Mouse (Mus musculus) brown adipose tissue, adult 24 weeks (tissue): ENCODE measurements around the gene Rsrp1. TPM values are rescaled to one million over a fixed set of nuclear protein-coding genes. Genes with fewer than 3 reads are reported as not detected.

Source experiments
- H3K27ac ChIP-seq: fragments of 200-500 bp; replicated peaks from 2 replicates; pipeline ENCODE4 v1.5.1; 2012; ENCODE audit warnings: low read depth, mild to moderate bottlenecking, low read length
- H3K4me1 ChIP-seq: fragments of 200-500 bp; 2 replicates; pipeline ENCODE4 v1.6.1; 2012; ENCODE audit warnings: low read length, mixed read lengths; ENCODE audit not compliant: control insufficient read depth, insufficient read depth, insufficient read length
- H3K4me3 ChIP-seq: fragments of 200-500 bp; 2 replicates; pipeline ENCODE4 v1.5.1; 2012; ENCODE audit warnings: low read depth, mild to moderate bottlenecking, low read length, moderate library complexity; ENCODE audit not compliant: insufficient read depth
- polyA plus RNA-seq: library from polyadenylated mRNA; stranded (reverse); fragments of >200 nt; gene quantifications from 2 replicates; pipeline ENCODE4 v1.2.4, GENCODE M21; 2012; ENCODE audit not compliant: missing spikeins, insufficient read depth, insufficient read length

The Rsrp1 gene
- polyA plus RNA-seq, 1 experiment, result 185 TPM

DNA sequence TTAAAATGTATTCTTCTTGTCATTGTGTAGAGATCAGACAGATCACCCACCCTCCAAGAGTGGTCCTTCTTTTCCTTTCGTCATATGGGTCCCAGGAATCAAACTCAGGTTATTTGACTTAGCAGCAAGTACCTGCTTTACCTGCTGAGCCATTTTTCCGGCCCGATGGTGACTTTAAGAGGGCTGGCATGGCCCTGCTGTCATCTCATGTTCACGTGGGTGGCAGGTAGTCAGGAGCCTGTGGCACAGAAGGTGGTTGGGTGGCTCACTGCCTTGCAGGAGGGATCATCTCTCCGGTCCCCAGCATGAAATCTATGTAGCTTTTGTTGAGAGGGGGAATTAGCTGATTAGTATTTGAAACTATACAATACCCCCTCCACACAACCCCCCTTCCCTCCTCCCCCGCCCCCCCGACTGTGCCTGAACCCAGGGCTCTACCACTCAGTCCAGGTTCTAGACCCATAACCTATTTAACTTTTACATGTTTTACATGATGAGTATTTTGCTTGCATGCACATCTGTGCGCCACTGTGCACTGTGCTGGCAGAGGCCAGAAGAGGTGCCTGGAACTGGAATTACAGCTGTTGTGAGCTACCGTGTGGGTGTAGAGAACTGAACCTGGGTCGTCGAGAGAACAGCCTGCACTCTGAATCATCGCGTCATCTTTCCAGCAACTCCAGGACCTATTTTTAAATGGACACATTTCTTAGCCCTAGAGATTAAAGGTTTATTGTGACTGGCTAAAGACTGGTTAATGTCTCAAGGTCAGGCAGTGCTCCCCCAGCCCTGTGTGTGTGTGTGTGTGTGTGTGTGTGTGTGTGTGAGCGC is 8.0 kb upstream of the Rsrp1 start:
- H3K4me3 ChIP-seq, result peak overlapping the region; percentile 93
- peak overlapping the region; percentile 31 for H3K27ac ChIP-seq
- H3K4me1 ChIP-seq, result no peaks in the 10 kb centered on the region; the same call in none of the 2 replicates

DNA sequence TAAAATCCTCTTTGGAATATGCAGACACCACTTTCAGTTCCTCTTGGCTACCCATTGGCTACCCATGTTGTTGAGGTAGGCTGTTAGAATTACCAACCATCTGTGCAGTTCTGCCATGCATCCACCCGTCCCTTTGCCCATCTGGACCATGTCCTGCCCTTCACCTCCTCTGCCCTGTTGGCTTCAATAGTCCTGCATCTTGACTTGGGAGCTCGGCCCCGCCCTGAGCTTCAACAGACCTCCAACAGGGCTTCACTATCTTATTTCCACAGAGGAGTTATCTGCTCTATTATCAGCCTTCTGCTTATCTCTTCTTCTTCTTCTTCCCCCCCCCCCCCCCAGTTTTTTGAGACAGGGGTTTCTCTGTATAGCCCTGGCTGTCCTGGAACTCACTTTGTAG is 6.2 kb upstream of the Rsrp1 start:
- H3K4me3 ChIP-seq, result no peak overlapping the region
- no peaks in the 10 kb centered on the region; the same call in none of the 2 replicates for H3K4me1 ChIP-seq
- H3K27ac ChIP-seq, result no peak overlapping the region

DNA sequence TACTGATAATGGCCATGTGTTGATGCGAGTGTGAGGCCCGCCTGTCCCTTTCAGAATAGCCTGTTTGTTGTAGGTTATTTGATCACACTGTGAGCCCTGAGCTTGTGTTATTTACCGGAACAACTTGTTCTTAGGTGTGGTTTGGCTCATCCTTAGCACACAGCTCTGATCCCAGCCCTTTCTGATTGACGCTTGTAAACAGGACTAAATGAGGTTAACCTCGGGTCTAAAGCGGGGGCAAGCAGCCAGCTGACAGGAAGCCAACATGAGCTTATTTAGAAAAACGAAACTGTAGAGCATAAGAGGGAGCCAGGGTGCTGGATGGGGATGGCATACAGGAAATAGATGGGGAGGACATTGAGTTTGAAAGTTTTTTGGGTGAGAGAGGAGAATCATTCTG is 5.0 kb upstream of the Rsrp1 start:
- H3K4me3 ChIP-seq, result no peak overlapping the region
- no peaks in the 10 kb centered on the region; the same call in none of the 2 replicates for H3K4me1 ChIP-seq
- H3K27ac ChIP-seq, result peak overlapping the region; percentile 69

DNA sequence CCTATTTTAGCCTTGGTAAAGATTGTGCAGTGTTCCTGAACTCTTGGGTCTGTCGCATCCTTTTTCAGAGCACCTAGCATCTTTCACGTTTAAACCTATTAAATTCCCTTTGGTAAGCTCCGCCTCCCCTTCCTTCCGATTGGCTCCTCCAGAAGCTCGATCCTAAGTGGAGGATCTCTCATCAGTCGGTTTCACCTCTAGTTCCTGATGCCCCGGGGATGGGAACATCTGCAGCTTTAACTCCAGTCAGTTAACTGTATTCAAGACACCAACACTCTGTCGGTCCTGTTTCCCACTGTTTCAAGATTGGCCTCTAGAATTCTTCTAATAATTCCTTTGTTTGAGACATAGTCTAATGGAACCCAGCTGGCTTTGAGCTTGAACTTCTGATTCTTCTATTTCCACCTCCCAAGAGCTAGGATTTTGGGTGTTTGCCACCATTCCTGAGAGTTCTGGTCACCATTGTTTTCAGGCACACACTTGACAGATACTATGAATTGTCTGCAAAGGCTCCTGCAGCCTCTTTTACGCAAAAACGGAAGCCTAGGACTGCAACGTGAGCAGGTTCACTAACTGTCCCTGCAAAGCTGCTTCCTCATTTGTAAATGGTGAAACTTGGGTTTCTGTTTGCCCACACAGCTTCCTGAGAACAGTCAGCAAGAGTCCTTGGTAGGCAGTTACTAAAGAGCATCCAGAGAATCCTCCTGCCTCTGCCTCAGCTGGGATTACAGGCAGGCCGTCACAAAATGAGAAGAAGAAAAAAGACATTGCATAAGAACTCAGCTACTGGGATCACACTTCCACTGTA is 3.5 kb upstream of the Rsrp1 start:
- Histone ChIP-seq H3K27ac (no peak overlapping the region), H3K4me1 (no peaks in the 10 kb centered on the region; the same call in 1 of the 2 replicates), H3K4me3 (no peak overlapping the region)

DNA sequence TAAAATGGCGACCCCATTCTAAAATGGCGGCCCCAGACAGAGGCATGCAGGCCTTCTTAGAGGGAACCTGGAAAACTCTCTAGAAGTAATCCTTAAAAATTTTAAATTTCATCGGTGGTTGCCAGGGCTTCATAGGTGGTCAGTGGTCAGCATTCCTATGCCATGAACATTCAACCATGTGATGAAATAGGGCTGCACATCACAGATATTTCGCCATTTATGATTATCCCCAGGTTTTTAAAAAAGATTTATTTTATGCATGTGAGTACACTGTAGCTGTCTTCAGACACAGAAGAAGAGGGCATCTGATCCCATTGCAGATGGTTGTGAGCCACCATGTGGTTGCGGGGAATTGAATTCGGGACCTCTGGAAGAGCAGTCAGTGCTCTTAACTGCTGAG is 2.8 kb upstream of the Rsrp1 start:
- Histone ChIP-seq H3K27ac (no peak overlapping the region), H3K4me1 (no peaks in the 10 kb centered on the region; the same call in 1 of the 2 replicates), H3K4me3 (no peak overlapping the region)

DNA sequence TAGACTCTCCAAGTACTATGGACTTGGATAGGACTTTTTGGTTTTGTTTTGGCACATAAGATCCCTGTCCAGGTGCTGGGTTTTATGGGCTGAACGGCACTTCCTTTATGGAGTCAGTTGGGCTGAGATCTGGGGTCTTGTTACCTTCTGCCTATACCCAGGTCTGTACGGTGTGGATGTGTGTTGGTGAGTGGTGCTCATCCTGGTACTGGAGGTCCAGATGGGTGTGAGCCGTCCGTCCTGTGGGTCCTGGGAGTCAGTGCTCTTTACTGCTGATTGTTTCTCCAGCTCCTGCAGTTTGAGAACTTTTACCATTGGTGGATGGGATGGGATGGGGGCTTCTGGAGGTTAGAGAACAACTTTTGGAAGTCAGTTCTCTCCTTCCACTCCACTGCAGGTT is 1.7 kb upstream of the Rsrp1 start:
- Histone ChIP-seq H3K27ac (no peak overlapping the region), H3K4me3 (no peak overlapping the region), H3K4me1 (no peaks in the 10 kb centered on the region; the same call in 1 of the 2 replicates)

DNA sequence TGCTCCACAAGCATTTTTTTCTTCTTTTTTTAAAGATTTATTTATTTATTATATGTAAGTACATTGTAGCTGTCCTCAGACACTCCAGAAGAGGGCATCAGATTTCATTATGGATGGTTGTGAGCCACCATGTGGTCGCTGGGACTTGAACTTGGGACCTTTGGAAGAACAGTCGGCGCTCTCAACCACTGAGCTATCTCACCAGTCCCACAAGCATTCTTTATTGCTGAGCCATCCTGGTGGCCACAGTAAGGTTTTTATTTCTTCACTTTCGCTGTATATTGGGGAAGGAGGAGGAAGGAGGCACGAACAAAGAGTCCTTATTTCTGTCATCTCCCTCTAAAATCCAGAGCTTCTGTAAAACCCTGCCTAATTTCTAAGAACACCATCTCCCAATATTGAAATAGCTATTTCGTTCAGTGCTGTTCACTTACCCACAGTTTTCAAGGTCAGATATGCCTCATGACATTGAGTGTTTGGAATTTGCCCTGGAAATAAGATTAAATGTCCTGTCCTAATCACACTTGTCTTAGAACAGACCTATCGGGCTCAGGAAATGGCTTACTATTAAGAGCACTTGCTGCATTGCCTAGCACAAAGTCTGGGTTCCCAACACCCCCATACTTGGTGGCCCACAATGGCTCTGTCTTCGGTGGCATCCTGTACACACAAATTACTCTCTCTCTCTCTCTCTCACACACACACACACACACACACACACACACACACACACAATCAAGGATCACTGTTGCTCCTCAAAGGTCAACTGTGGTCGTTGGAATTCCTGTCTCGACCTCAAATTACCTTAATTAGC is 1.1 kb upstream of the Rsrp1 start:
- H3K4me3 ChIP-seq, result peak overlapping the region; percentile 64
- H3K4me1 ChIP-seq, result no peaks in the 10 kb centered on the region; the same call in 1 of the 2 replicates
- peak overlapping the region; percentile 96 for H3K27ac ChIP-seq

DNA sequence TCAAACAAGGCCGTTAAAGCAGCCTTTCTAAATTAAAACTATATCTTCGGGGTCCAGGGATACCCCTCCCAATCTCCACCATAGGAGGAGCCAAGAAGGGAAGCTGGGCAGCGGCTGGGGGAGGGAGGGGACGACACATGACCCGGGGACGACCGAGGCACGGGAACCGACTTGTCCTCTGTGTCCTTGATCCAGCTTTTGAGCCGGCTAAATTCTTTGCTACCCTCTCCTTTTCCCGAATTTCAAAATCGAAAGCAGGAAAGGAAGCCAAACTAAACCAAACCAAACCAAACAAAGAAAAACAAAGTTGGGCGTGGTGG is 507 bp upstream of the Rsrp1 start:
- no peaks in the 10 kb centered on the region; the same call in 1 of the 2 replicates for H3K4me1 ChIP-seq

DNA sequence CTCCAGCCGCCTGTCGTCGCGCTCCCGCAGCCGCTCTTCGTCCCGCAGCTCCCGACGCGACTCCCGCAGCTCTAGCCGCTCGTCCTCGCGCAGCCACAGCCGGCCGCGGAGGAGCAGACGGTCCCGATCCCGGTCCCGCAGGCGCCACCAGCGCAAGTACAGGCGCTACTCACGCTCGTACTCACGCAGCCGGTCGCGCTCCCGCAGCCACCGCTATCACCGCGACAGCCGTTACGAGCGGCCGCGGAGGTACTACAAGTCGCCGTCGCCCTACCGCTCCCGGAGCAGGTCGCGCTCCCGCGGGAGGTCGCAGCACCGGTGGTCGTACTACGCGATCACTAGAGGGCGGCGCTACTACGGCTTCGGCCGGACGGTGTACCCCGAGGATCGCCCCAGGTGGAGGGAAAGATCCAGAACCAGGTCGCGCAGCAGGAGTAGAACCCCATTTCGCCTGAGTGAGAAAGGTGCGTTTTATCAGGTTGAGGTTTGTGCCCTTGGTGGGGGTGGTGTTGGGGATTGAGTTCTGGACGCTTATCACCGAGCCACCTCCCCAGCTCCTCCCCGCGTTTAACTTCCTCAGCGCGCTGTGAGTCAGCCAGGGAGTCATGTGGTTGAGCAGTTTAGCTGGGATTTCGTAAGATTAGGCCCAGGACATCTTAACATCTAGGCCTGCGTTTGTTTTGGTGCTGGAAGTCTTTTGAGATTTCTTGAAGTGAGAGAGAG is 788 bp downstream of the Rsrp1 start:
- Histone ChIP-seq H3K4me3 (peak overlapping the region; percentile 88), H3K4me1 (no peaks in the 10 kb centered on the region), H3K27ac (peak overlapping the region; percentile 97)

More for the DNA sequence above, 507 bp upstream of the Rsrp1 start:
- Histone ChIP-seq H3K4me3 (peak overlapping the region; percentile 64), H3K27ac (peak overlapping the region; percentile 96)

DNA sequence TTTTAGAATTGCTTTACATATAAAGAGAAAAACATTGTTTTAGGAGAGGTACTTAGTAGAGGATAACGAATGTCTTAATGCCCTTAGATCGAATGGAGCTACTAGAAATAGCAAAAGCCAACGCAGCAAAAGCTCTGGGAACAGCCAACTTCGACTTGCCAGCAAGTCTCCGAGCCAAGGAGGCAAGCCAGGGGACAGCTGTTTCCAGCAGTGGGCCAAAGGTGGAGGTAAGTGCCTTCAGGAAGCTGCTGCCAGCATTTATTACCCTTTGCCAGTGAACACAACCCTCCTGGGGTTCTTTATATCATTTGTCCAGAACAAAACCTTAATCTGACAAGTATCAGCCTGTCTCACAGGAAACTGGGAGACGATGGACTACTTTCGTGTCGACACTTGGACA is 1.8 kb downstream of the Rsrp1 start:
- H3K4me1 ChIP-seq, result 0 out of 2 replicates have a peak, but pooled peaks cover 2% of the 10 kb centered on the region
- H3K27ac ChIP-seq, result no peak overlapping the region
- H3K4me3 ChIP-seq, result peak overlapping the region; percentile 51

DNA sequence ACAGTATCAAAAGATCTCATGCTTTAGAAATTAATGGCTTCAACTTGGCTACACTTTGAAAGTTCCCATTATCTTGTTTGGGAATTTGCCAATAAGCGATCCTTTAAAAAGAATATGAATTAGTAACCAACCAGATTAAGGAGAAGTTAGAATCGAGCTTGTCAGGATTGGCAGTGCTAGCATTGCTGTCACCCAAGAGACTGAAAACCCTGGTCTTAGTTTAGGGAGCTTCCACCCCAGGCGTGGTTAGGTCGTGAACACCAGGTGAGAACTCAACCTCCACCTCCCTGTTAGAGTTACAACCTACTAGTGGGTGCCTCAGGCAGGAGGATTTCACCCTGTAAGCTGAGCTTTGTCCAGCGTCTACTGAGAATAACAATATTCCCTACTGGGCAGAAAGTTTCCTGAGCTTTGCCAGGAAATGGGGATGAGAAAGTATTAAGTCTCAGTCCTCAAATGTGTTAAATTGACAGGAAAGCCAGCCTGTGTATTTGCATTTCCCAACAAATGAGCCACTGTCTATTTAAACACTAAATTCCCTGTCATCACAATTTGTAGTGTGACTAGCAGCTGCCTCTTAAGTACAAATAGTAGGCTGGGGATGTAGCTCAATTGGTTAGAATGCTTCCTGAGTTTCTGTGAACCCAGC is 4.5 kb downstream of the Rsrp1 start:
- Histone ChIP-seq H3K4me1 (0 out of 2 replicates have a peak, but pooled peaks cover 2% of the 10 kb centered on the region), H3K27ac (no peak overlapping the region), H3K4me3 (no peak overlapping the region)

DNA sequence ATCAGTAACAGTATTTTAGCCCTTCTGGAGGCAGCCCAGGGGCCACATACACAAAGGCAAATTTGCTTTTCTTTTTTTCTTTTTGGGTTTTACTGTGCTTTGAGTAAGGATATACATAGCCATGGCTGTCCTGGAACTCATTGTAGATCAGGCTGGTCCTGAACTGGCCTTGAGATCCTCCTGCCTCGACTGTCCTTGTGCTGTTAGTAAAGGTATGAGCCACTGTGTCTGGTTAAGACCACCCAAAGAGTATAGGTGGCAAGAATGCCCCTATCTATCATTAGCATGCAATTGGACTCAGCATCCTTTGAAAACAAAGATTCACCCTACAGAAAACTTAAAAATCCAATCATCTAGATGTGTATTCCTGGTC is 5.1 kb downstream of the Rsrp1 start:
- Histone ChIP-seq H3K4me1 (0 out of 2 replicates have a peak, but pooled peaks cover 2% of the 10 kb centered on the region), H3K4me3 (no peak overlapping the region), H3K27ac (no peak overlapping the region)

DNA sequence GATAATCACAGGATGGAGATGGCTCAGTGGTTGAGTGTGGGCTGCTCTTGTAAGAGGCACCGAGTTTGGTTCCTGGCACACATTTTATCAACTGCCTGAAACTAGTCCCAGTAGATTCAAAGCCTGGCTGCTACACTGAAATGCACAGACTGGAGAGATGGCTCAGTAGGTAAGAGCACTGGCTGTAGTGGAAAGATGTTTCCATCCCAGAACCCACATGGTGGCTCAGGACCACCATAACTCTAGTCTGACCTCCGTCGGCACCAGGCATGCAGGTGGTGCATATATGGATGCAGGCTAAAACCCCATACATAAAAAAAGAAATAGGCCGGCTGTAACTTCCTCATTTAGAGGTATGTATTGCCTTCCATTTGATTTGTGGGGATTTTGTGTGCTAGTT is 6.1 kb downstream of the Rsrp1 start:
- Histone ChIP-seq H3K4me3 (no peak overlapping the region), H3K4me1 (0 out of 2 replicates have a peak, but pooled peaks cover 2% of the 10 kb centered on the region), H3K27ac (no peak overlapping the region)

DNA sequence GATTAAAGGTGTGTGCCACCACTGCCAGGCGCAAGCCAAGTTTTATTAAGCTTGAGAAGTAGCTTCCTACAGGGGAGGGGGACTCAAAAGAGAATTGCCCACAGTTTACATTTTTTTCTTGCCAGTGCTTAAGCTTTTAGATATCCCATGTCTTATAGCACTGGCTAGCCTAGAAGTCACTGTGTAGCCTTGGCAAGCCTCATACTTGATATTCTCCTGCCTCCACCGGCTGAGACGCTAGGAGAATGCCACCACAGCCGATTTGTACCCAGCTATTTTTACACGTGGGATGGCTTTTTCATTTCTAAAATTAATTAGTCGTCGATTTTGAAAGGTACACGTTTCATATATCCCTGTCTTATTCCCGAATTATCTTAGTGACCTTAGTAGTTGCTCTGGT is 6.8 kb downstream of the Rsrp1 start:
- Histone ChIP-seq H3K4me3 (peak overlapping the region; percentile 54), H3K4me1 (0 out of 2 replicates have a peak, but pooled peaks cover 2% of the 10 kb centered on the region), H3K27ac (peak overlapping the region; percentile 65)
